Mouse (Mus musculus): ENCODE data around the gene Cnpy1. TPM values are rescaled to one million over a fixed set of nuclear protein-coding genes. Genes with fewer than 3 reads are reported as not detected.

Cnpy1 gene
- not detected in 2 replicates for polyA plus RNA-seq (2012; rRNA removed)

DNA sequence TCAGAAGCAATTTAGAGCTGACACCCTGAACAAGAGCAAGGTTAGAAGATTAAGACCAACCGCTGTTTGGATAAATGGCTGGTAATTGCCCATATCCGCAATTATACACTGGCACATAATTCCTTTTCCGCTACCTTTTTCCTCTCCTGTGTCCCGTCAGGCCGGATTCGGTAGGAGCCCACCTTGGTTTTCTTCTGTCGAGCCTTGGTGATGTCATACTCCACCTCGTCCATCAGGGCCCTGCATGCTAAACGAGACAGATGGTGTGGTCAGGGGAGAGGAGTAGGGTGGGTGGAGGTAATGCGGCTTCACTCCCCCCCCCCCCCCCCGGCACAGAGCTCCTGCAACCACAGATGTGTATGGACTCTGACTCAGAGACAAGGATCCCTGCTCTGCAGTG, at the start of gene Cnpy1:
Gene Cnpy1, minus strand, starts transcription at position 233 of the 400 bp plus-strand sequence.

DNA sequence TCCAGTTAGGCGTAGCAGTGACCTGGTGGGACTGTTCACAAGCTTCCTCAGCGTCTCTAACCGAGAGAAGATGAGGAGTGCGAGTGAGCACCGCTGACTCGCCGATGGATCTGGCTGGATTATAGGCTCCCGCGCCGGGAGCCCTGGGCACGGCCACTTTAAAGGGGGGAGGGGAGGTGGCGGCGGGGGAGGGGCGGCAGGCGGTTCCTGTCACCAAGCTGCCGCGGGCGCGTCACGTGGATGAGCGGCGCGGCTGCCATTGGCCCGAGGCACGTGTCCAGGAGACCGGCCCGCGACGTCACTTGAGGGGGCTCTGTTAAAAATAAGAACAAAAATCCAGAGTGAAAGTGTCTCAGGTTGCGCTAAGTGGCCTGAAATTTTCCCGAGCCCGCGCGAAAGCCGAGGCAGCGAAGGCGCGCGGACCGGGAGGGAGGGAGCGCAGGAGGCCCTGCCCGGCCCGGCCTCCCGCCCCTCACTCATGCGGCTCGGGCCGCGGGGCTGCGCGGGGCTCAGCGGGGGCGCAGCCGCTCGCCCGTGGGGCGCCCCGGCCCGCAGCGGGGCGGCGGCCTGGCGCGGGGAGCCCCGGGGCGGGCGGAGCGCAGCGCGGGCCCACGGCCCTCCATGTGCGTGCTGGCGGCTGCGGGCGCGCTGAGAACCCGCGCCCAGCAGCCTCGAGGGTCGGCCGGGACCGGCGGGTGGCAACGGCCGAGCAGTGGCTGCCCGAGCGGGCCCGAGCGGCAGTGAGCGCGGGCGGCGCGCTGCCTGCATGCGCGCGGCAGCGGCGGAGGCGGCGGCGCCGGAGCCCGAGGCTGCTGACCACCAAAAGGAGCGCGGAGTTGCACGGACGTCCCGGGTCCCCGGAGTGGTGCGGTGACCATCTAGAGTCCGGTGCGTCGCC, 80.0 kb downstream of the Cnpy1 start, which contains the start of gene En2:
Gene En2, plus strand, starts transcription at position 337 of the 898 bp plus-strand sequence.

Other genes with a start within 250 kb of the Cnpy1 start
- 244 and 352 TPM in 2 replicates for gene Insig1, start 174.4 kb downstream of the Cnpy1 start, polyA plus RNA-seq (2012; rRNA removed)
- not detected in 2 replicates for gene En2, start 80.1 kb downstream of the Cnpy1 start, polyA plus RNA-seq (2012; rRNA removed)
- 8.3 and 10.2 TPM in 2 replicates for gene Rbm33, start 71.3 kb upstream of the Cnpy1 start, polyA plus RNA-seq (2012; rRNA removed)
- gene Shh, start 221.4 kb upstream of the Cnpy1 start, polyA plus RNA-seq (2012; rRNA removed), result 0.02 and 0.06 TPM in 2 replicates